Mouse (Mus musculus) adrenal gland, postnatal 36 days (tissue): ENCODE results near the gene Eme2. TPM values are rescaled to one million over a fixed set of nuclear protein-coding genes. Genes with fewer than 3 reads are reported as not detected.

Experiments
- total RNA-seq, 2 experiments: library from RNA; stranded (reverse); gene quantifications; 2 replicates each; pipeline ENCODE4 v1.2.3; 2021

Eme2 gene
- total RNA-seq, 2 experiments from 2014 or later, result 41.0 to 42.3 TPM

Other genes starting within 250 kb of the Eme2 start
- 10 to 100 TPM; 48.0 to 88.5 TPM for gene Slc9a3r2, start 244.8 kb downstream of the Eme2 start, total RNA-seq
- gene Npw, start 236.6 kb downstream of the Eme2 start, total RNA-seq, result not detected
- gene Zfp598, start 225.4 kb downstream of the Eme2 start, total RNA-seq, result 10 to 100 TPM; 47.5 to 51.1 TPM
- gene Syngr3, start 205.1 kb downstream of the Eme2 start, total RNA-seq, result 1 to 10 TPM; 1.7 to 2.0 TPM
- gene Gfer, start 198.9 kb downstream of the Eme2 start, total RNA-seq, result 10 to 100 TPM; 34.5 to 42.0 TPM
- 1 to 10 TPM; 4.5 to 6.1 TPM for gene Noxo1, start 198.9 kb downstream of the Eme2 start, total RNA-seq
- 10 to 100 TPM; 36.0 to 38.5 TPM for gene Tbl3, start 187.4 kb downstream of the Eme2 start, total RNA-seq
- gene Rnf151, start 177.0 kb downstream of the Eme2 start, total RNA-seq, result not detected
- 100 to 1,000 TPM; 720 to 747 TPM for gene Rps2, start 177.0 kb downstream of the Eme2 start, total RNA-seq
- gene Ndufb10, start 170.6 kb downstream of the Eme2 start, total RNA-seq, result 100 to 1,000 TPM; 239 to 246 TPM
- under 1 TPM in 1 of 2 experiments, not detected in 1; 0.40 TPM for gene Rpl3l, start 167.3 kb downstream of the Eme2 start, total RNA-seq
- gene Msrb1, start 158.4 kb downstream of the Eme2 start, total RNA-seq, result 10 to 100 TPM; 84.2 to 86.1 TPM
- 1 to 10 TPM; 1.8 to 2.2 TPM for gene Hs3st6, start 142.1 kb downstream of the Eme2 start, total RNA-seq
- gene Meiob, start 90.8 kb downstream of the Eme2 start, total RNA-seq, result 1 to 10 TPM; 1.0 to 1.1 TPM
- gene Hagh, start 54.9 kb downstream of the Eme2 start, total RNA-seq, result 100 to 1,000 TPM in 1 of 2 experiments, 10 to 100 TPM in 1; 97.1 to 102 TPM
- gene Fahd1, start 44.7 kb downstream of the Eme2 start, total RNA-seq, result 10 to 100 TPM; 22.7 to 39.8 TPM
- 1 to 10 TPM; 4.1 to 4.3 TPM for gene Igfals, start 29.1 kb downstream of the Eme2 start, total RNA-seq
- gene Nubp2, start 8.7 kb downstream of the Eme2 start, total RNA-seq, result 10 to 100 TPM; 47.7 to 57.9 TPM
- gene Spsb3, start 8.4 kb downstream of the Eme2 start, total RNA-seq, result 10 to 100 TPM; 31.2 to 34.7 TPM
- 100 to 1,000 TPM; 109 to 177 TPM for gene Mrps34, start within 50 bp of the Eme2 start, total RNA-seq
- 100 to 1,000 TPM in 1 of 2 experiments, 10 to 100 TPM in 1; 51.3 to 113 TPM for gene Nme3, start 1.4 kb upstream of the Eme2 start, total RNA-seq
- gene Mapk8ip3, start 41.9 kb upstream of the Eme2 start, total RNA-seq, result 100 to 1,000 TPM in 1 of 2 experiments, 10 to 100 TPM in 1; 82.1 to 126 TPM
- 10 to 100 TPM; 25.1 to 26.4 TPM for gene Jpt2, start 65.6 kb upstream of the Eme2 start, total RNA-seq
- 10 to 100 TPM; 18.8 to 21.5 TPM for gene Cramp1l, start 120.7 kb upstream of the Eme2 start, total RNA-seq
- gene Ift140, start 121.0 kb upstream of the Eme2 start, total RNA-seq, result 10 to 100 TPM; 18.9 to 32.1 TPM
- gene Tmem204, start 188.5 kb upstream of the Eme2 start, total RNA-seq, result 10 to 100 TPM; 31.4 to 39.7 TPM
- gene Telo2, start 220.9 kb upstream of the Eme2 start, total RNA-seq, result 10 to 100 TPM; 19.7 to 22.4 TPM
- not detected for gene Ptx4, start 225.7 kb upstream of the Eme2 start, total RNA-seq
- gene Clcn7, start 238.3 kb upstream of the Eme2 start, total RNA-seq, result 10 to 100 TPM; 42.0 to 43.8 TPM